ENCODE assay signal across 8 mouse cellular contexts in the genomic region with DNA sequence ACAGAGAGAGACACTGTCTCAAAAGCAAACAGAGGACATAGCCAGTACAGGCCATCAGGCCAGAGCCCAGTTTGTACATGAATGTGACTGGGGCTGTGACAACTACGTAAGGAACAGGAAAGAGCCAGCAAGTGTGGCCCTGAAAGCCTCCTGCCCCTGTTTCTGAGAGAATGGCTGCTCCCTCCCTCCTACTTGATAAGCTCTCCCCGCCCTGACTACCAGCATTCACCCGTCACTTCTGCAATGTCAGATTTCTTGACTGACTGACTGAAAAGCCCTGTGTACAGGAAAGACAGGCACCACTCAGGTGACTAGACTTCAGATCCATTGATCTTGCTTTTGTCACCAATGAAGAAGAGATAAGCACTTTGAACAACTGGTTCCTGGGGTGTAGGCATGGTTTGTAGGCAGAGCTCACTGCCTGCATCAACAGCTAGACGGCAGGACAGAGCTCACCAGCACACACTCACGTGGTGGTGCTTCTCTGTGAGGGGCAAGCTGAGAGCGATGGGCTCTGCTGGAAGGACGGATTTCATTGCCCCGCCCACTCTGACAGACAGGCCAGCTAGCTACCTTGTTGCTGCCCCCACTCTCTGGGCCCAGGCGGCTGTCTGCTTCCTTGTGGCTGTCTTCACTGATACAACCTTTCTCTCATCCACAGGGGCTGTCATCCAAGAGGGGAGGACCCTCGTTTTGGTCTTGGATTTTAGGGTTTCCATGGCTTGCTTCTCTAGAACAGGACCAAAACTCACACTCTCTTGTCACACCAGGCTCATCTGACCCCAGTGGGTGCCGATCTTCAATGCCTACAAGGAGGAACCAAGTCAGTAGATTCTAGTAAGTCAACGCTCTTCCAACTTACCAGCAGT. TPM values are rescaled to one million over a fixed set of nuclear protein-coding genes. Genes with fewer than 3 reads are reported as not detected.
DNase-seq lines count a peak whose midpoint lies in the region; ATAC-seq and TF ChIP-seq lines count a peak whose summit lies in the region.

No protein-coding gene starts in this region.

- intact Hi-C loops in heart, adult 2 months (cut with DNase I) = loop anchor here (2.0 to 5.0 kb wide), 2 partner anchors 13 to 264 kb away; a partner anchor contains a TSS
- intact Hi-C loops in heart, postnatal 14 days (cut with DNase I) = loop anchor here (5.0 kb wide), 1 partner anchor 364 kb away; no protein-coding TSS in a partner anchor

- H3K36me3 ChIP-seq in heart, adult 2 months (ENCODE audit: control insufficient read depth, insufficient read depth, low read length) = peaks cover 9% of the 10 kb centered on the region
- H3K36me3 ChIP-seq in MEL (ENCODE audit: control insufficient read depth in 1 of 2, insufficient read depth in 2 of 2, low read length in 2 of 2) = peaks cover 0 to 16% of the 10 kb centered on the region in 2 experiments; a peak in 2 of 4 replicates
- peaks cover 10% of the 10 kb centered on the region for H3K36me3 ChIP-seq in heart, postnatal 0 days (replicated peaks; ENCODE audit: control insufficient read depth, insufficient read depth, low read length)
- peaks cover 15% of the 10 kb centered on the region for H3K36me3 ChIP-seq in liver, postnatal 0 days (replicated peaks; ENCODE audit: insufficient read depth, low read length)

- peak overlapping the region; percentile 99 for H3K27ac ChIP-seq in heart, adult 2 months
- H3K27ac ChIP-seq in MEL (ENCODE audit: control insufficient read depth, low read depth, low read length) = peak overlapping the region; percentile 98
- H3K27ac ChIP-seq in heart, postnatal 0 days (ENCODE audit: low read depth) = peak overlapping the region; percentile 95
- peak overlapping the region; percentile 91 for H3K27ac ChIP-seq in liver, postnatal 0 days (ENCODE audit: low read depth)

- 0 out of 2 replicates have a peak, but pooled peaks have one; percentile 11 for TF ChIP-seq CTCF in heart, adult 2 months (IDR thresholded peaks at IDR 0.05)
- no peak for TF ChIP-seq CTCF in MEL (IDR thresholded peaks at IDR 0.05 in 2 of 3, conservative IDR thresholded peaks at IDR 0.05 in 1 of 3; ENCODE audit: control insufficient read depth in 1 of 3, insufficient read depth in 1 of 3, low read depth in 2 of 3, low read length in 3 of 3, poor library complexity in 1 of 3, severe bottlenecking in 1 of 3)
- TF ChIP-seq CTCF in heart, postnatal 0 days (IDR thresholded peaks at IDR 0.05; ENCODE audit: low read depth) = peak; percentile 18; the same call in 1 of the 2 replicates
- TF ChIP-seq CTCF in liver, postnatal 0 days (IDR thresholded peaks at IDR 0.05; ENCODE audit: low read depth) = peak; percentile 37

- peak overlapping the region; percentile 63; the same call in 1 of the 2 replicates for H3K4me3 ChIP-seq in heart, adult 2 months
- H3K4me3 ChIP-seq in MEL (ENCODE audit: control insufficient read depth in 1 of 2, insufficient read depth in 1 of 2, low read depth in 2 of 2, low read length in 2 of 2) = peak overlapping the region; percentile 40 to 80
- H3K4me3 ChIP-seq in heart, postnatal 0 days (ENCODE audit: low read depth, low read length) = no peak overlapping the region
- H3K4me3 ChIP-seq in liver, postnatal 0 days (ENCODE audit: low read depth, low read length) = peak overlapping the region; percentile 14; the same call in 1 of the 2 replicates

- H3K4me1 ChIP-seq in heart, adult 2 months (ENCODE audit: control insufficient read depth, insufficient read depth, low read length) = peaks cover 33% of the 10 kb centered on the region
- H3K4me1 ChIP-seq in MEL (ENCODE audit: control insufficient read depth in 1 of 2, insufficient read depth in 2 of 2, low read length in 2 of 2) = peaks cover 5 to 42% of the 10 kb centered on the region in 2 experiments
- H3K4me1 ChIP-seq in heart, postnatal 0 days (ENCODE audit: control insufficient read depth, insufficient read depth) = peaks cover 25% of the 10 kb centered on the region
- peaks cover 46% of the 10 kb centered on the region for H3K4me1 ChIP-seq in liver, postnatal 0 days (ENCODE audit: insufficient read depth)

- 52% methylated on average over 12 of the region's 12 CpGs for WGBS in heart, adult 2 months
- 40% methylated on average over 12 of the region's 12 CpGs for WGBS in heart, postnatal 0 days
- 26% methylated on average over 12 of the region's 12 CpGs for WGBS in liver, postnatal 0 days (ENCODE audit: insufficient replicate concordance)

- no peaks in the 10 kb centered on the region for H3K9me3 ChIP-seq in MEL (replicated peaks; ENCODE audit: insufficient read depth, low read length)
- H3K9me3 ChIP-seq in heart, postnatal 0 days (replicated peaks; ENCODE audit: control insufficient read depth, low read length) = no peaks in the 10 kb centered on the region
- H3K9me3 ChIP-seq in liver, postnatal 0 days (ENCODE audit: low read length) = no peaks in the 10 kb centered on the region

- H3K9ac ChIP-seq in heart, adult 2 months (ENCODE audit: low read depth, low read length) = peak overlapping the region; percentile 57
- H3K9ac ChIP-seq in MEL (ENCODE audit: control insufficient read depth, low read depth, low read length, poor library complexity, severe bottlenecking) = peak overlapping the region; percentile 92
- H3K9ac ChIP-seq in heart, postnatal 0 days (replicated peaks; ENCODE audit: low read depth, low read length) = no peak overlapping the region
- peak overlapping the region; percentile 64 for H3K9ac ChIP-seq in liver, postnatal 0 days (replicated peaks)

- TF ChIP-seq POLR2A in heart, adult 2 months (IDR thresholded peaks at IDR 0.05; ENCODE audit: insufficient read depth, low read depth, low read length) = no peak
- TF ChIP-seq POLR2A in MEL (IDR thresholded peaks at IDR 0.05; ENCODE audit: control insufficient read depth in 1 of 2, insufficient read depth in 1 of 2, low read depth in 1 of 2, low read length in 2 of 2, poor library complexity in 1 of 2) = peak in 1 of 2 experiments; percentile 58; a peak in 1 of 4 replicates

- ATAC-seq in heart, postnatal 0 days (ENCODE audit: insufficient read depth, low read depth) = no peak
- no peak for ATAC-seq in liver, postnatal 0 days

- peak in 1 of 2 experiments; percentile 47 for DNase-seq in heart, adult 2 months
- DNase-seq in heart, postnatal 14 days = no peak
- DNase-seq in MEL (ENCODE audit: low read depth, low spot score) = peak; percentile 89
- no peak for DNase-seq in heart, postnatal 0 days (ENCODE audit: low spot score)
- peak; percentile 56 for DNase-seq in liver, postnatal 0 days
- peak; percentile 56 to 66 for DNase-seq in spleen, postnatal 36 days (ENCODE audit: low spot score in 2 of 2)
- no peak for DNase-seq in layer of hippocampus, adult 18-20 months (ENCODE audit: low spot score in 2 of 2)
- DNase-seq in adrenal gland, postnatal 25 days = no peak

- no peaks in the 10 kb centered on the region for H3K27me3 ChIP-seq in heart, adult 2 months (ENCODE audit: control insufficient read depth, insufficient read depth, low read length)
- no peaks in the 10 kb centered on the region for H3K27me3 ChIP-seq in MEL (ENCODE audit: control insufficient read depth in 1 of 2, insufficient read depth in 2 of 2, low read length in 2 of 2)
- H3K27me3 ChIP-seq in heart, postnatal 0 days (ENCODE audit: control insufficient read depth, insufficient read depth, low read length) = no peaks in the 10 kb centered on the region
- no peaks in the 10 kb centered on the region for H3K27me3 ChIP-seq in liver, postnatal 0 days (ENCODE audit: insufficient read depth, low read length)

- peak overlapping the region; percentile 69; the same call in 1 of the 2 replicates for H3K4me2 ChIP-seq in heart, postnatal 0 days (ENCODE audit: low read depth, low read length)
- peak overlapping the region; percentile 69 for H3K4me2 ChIP-seq in liver, postnatal 0 days (ENCODE audit: low read depth, low read length)

- no peak for TF ChIP-seq EP300 in heart, adult 2 months (IDR thresholded peaks at IDR 0.05; ENCODE audit: insufficient read depth, low read depth, low read length)
- peak in 1 of 2 experiments; percentile 27; a peak in 2 of 4 replicates for TF ChIP-seq EP300 in MEL (IDR thresholded peaks at IDR 0.05; ENCODE audit: low read depth in 1 of 2, low read length in 2 of 2)
- no peak for TF ChIP-seq EP300 in heart, postnatal 0 days (IDR thresholded peaks at IDR 0.05; ENCODE audit: low read depth)
- no peak for TF ChIP-seq EP300 in liver, postnatal 0 days (IDR thresholded peaks at IDR 0.05; ENCODE audit: low read depth)

- H3K79me2 ChIP-seq in heart, adult 2 months (replicated peaks; ENCODE audit: control insufficient read depth, insufficient read depth, low read length) = no peaks in the 10 kb centered on the region
- peaks cover 13% of the 10 kb centered on the region for H3K79me2 ChIP-seq in MEL (ENCODE audit: control insufficient read depth, insufficient read depth, low read length, poor library complexity)

- no peak for TF ChIP-seq RAD21 in MEL (IDR thresholded peaks at IDR 0.05; ENCODE audit: low read depth, low read length)

RNA-seq across cellular contexts. Expression of a gene that starts 1.7 kb away (rescaled TPM):
- total RNA-seq in heart, adult 2 months (2021) = 1 to 10 TPM; 3.5 to 5.5 TPM
- 5.8 and 6.2 TPM in 2 replicates for polyA plus RNA-seq in heart, adult 2 months (2012; rRNA removed)
- total RNA-seq in heart, postnatal 14 days (2021) = 1 to 10 TPM; 5.9 to 7.1 TPM
- 9.4 and 10.1 TPM in 2 replicates for total RNA-seq in MEL (2012; rRNA removed)
- polyA plus RNA-seq in MEL (2012; ENCODE audit: insufficient read depth in 1 of 2, insufficient read length in 2 of 2, low read depth in 1 of 2, low replicate concordance in 2 of 2, missing spikeins in 1 of 2) = 10 to 100 TPM in 1 of 2 experiments, not detected in 1; 15.9 TPM
- 1.7 and 6.3 TPM in 2 replicates for total RNA-seq in heart, postnatal 0 days (2014; rRNA removed; ENCODE audit: low replicate concordance)
- 6.1 and 6.3 TPM in 2 replicates for polyA plus RNA-seq in heart, postnatal 0 days (2015; fragmentation: Nextera tagmentation; extraction: Ambion mirVana)
- 4.5 and 4.9 TPM in 2 replicates for polyA plus RNA-seq in liver, postnatal 0 days (2015; fragmentation: Nextera tagmentation; extraction: Ambion mirVana)
- 1 to 10 TPM; 4.5 to 4.8 TPM for total RNA-seq in layer of hippocampus, adult 18-20 months (2021)
- total RNA-seq in adrenal gland, postnatal 25 days (2021) = 8.5 and 11.4 TPM in 2 replicates

RNA-seq across cellular contexts. Expression of a gene that starts 13.3 kb away (rescaled TPM):
- 10 to 100 TPM; 22.9 TPM for total RNA-seq in heart, adult 2 months (2021)
- 18.2 and 23.5 TPM in 2 replicates for polyA plus RNA-seq in heart, adult 2 months (2012; rRNA removed)
- 10 to 100 TPM; 19.4 to 28.1 TPM for total RNA-seq in heart, postnatal 14 days (2021)
- total RNA-seq in MEL (2012; rRNA removed) = 2.5 TPM in 2 replicates
- 1 to 10 TPM in 1 of 2 experiments, not detected in 1; 4.0 TPM for polyA plus RNA-seq in MEL (2012; ENCODE audit: insufficient read depth in 1 of 2, insufficient read length in 2 of 2, low read depth in 1 of 2, low replicate concordance in 2 of 2, missing spikeins in 1 of 2)
- 7.7 and 10.6 TPM in 2 replicates for total RNA-seq in heart, postnatal 0 days (2014; rRNA removed; ENCODE audit: low replicate concordance)
- 5.3 and 6.1 TPM in 2 replicates for polyA plus RNA-seq in heart, postnatal 0 days (2015; fragmentation: Nextera tagmentation; extraction: Ambion mirVana)
- 12.6 and 17.0 TPM in 2 replicates for polyA plus RNA-seq in liver, postnatal 0 days (2015; fragmentation: Nextera tagmentation; extraction: Ambion mirVana)
- total RNA-seq in layer of hippocampus, adult 18-20 months (2021) = 1 to 10 TPM; 1.6 to 2.7 TPM
- total RNA-seq in adrenal gland, postnatal 25 days (2021) = 10.5 and 18.9 TPM in 2 replicates

RNA-seq across cellular contexts. Expression of a gene that starts 34.5 kb away (rescaled TPM):
- total RNA-seq in heart, adult 2 months (2021) = 10 to 100 TPM; 12.7 to 13.4 TPM
- polyA plus RNA-seq in heart, adult 2 months (2012; rRNA removed) = 8.1 and 13.3 TPM in 2 replicates
- total RNA-seq in heart, postnatal 14 days (2021) = 10 to 100 TPM; 13.3 to 15.9 TPM
- total RNA-seq in MEL (2012; rRNA removed) = 11.7 and 13.7 TPM in 2 replicates
- 10 to 100 TPM in 1 of 2 experiments, not detected in 1; 24.1 TPM for polyA plus RNA-seq in MEL (2012; ENCODE audit: insufficient read depth in 1 of 2, insufficient read length in 2 of 2, low read depth in 1 of 2, low replicate concordance in 2 of 2, missing spikeins in 1 of 2)
- 24.9 and 25.2 TPM in 2 replicates for total RNA-seq in heart, postnatal 0 days (2014; rRNA removed; ENCODE audit: low replicate concordance)
- polyA plus RNA-seq in heart, postnatal 0 days (2015; fragmentation: Nextera tagmentation; extraction: Ambion mirVana) = 7.7 and 8.6 TPM in 2 replicates
- polyA plus RNA-seq in liver, postnatal 0 days (2015; fragmentation: Nextera tagmentation; extraction: Ambion mirVana) = 5.5 and 5.7 TPM in 2 replicates
- 10 to 100 TPM; 34.5 to 35.2 TPM for total RNA-seq in layer of hippocampus, adult 18-20 months (2021)
- total RNA-seq in adrenal gland, postnatal 25 days (2021) = 12.4 and 16.6 TPM in 2 replicates

RNA-seq across cellular contexts. Expression of a gene that starts 43.8 kb away (rescaled TPM):
- total RNA-seq in heart, adult 2 months (2021) = not detected
- not detected in 2 replicates for polyA plus RNA-seq in heart, adult 2 months (2012; rRNA removed)
- total RNA-seq in heart, postnatal 14 days (2021) = not detected
- not detected in 2 replicates for total RNA-seq in MEL (2012; rRNA removed)
- not detected for polyA plus RNA-seq in MEL (2012; ENCODE audit: insufficient read depth in 1 of 2, insufficient read length in 2 of 2, low read depth in 1 of 2, low replicate concordance in 2 of 2, missing spikeins in 1 of 2)
- total RNA-seq in heart, postnatal 0 days (2014; rRNA removed; ENCODE audit: low replicate concordance) = not detected in 2 replicates
- not detected in 2 replicates for polyA plus RNA-seq in heart, postnatal 0 days (2015; fragmentation: Nextera tagmentation; extraction: Ambion mirVana)
- not detected in 2 replicates for polyA plus RNA-seq in liver, postnatal 0 days (2015; fragmentation: Nextera tagmentation; extraction: Ambion mirVana)
- not detected for total RNA-seq in layer of hippocampus, adult 18-20 months (2021)
- not detected in 2 replicates for total RNA-seq in adrenal gland, postnatal 25 days (2021)

Comparison
In these comparisons a context has a peak if more than half of its experiments do, and no peak if none do; other contexts are left out.
1. DNase-seq: peak in MEL (single experiment), liver, postnatal 0 days (single experiment) and spleen, postnatal 36 days (2 of 2); none in heart, postnatal 14 days (0 of 2), heart, postnatal 0 days (single experiment), layer of hippocampus, adult 18-20 months (0 of 2) and adrenal gland, postnatal 25 days (single experiment).
2. CTCF ChIP-seq: peak in heart, adult 2 months (single experiment), heart, postnatal 0 days (single experiment) and liver, postnatal 0 days (single experiment); none in MEL (0 of 3).
3. Peak in every context shown above with its lines, with median percentiles within 50 percentile points of each other: H3K27ac ChIP-seq.